Mouse (Mus musculus) testis, adult 2 months (tissue): ENCODE measurements around the gene Szt2.
A peak's percentile ranks its signal among the peaks of the same experiment; 100 is the strongest.

ENCODE experiments used
- CTCF ChIP-seq: fragments of 200-500 bp; IDR thresholded peaks from 2 replicates; pipeline ENCODE4 v1.5.1; 2012; ENCODE audit warnings: low read depth, mild to moderate bottlenecking, inconsistent platforms, low read length, moderate library complexity; ENCODE audit not compliant: control insufficient read depth, insufficient read depth, insufficient replicate concordance
- POLR2A ChIP-seq: fragments of 200-500 bp; IDR thresholded peaks from 2 replicates; pipeline ENCODE4 v1.6.1; 2012; ENCODE audit warnings: low read depth, mild to moderate bottlenecking, inconsistent platforms, low read length, moderate library complexity; ENCODE audit not compliant: control insufficient read depth

DNA sequence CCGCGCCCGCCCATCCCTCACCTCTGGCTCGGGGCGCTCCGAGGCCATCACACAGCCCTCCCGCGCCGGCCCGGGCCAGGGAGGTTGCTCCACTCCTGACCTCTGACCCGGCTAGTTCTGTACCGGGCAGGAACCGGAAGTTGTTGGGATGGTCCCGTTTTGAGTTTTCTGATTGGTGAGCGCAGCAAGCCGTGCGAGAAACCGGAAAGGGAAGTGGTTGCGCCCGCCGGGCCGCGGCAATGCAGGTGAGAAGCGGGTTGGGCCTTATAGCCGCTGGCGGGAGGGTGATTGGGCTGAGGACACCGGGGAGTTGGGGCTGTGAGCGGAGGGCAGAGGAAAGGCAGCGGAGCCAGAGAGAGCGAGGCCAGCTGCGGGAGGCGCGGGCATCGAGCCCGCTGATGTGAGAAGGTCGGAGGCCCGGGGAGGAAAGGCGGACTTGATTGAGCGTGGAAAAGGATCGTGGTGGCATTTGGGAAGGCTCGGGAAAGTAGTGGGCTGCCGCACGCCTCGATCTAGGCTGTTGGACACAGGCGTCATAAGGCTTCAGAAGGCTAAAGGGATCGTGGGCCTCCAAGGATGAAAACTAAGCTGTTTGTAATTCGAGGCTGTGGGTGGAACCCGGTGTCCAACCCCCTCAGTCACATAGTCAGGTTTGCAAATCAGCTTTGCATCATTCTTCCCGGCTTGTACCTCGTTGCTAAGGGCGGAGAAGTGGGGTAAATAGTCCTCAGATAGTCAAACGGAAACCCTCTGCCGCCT, at the start of gene Szt2, which contains the start of gene Med8:
- no peak for TF ChIP-seq CTCF
- TF ChIP-seq POLR2A = peak; percentile 83
